Mouse (Mus musculus): ENCODE results near the gene Fam171a2.

Fam171a2 gene

DNA sequence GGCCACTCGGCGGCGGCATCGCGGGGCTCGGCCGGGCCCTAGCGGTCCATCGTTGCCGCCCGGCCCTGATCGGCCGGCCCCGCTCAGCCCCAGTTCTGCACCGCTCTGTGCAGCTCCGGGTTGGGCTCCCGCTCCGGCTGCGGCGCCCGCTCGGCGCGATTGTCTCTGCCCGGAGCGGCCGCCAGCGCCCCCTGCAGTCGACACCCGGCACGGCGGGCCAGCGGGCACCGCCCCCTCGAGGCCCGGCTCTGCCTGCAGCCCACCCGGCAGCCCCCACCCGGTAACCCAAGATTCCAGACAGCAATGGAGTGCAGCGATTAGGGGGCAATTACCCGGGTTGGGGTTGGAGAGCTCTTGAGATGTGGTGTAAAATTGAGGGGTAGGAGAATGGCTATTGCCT is at the start of gene Fam171a2:
Gene Fam171a2 (minus strand): TSS at position 186 of the 400 bp plus-strand sequence.
- peak; percentile 83 for DNase-seq

DNA sequence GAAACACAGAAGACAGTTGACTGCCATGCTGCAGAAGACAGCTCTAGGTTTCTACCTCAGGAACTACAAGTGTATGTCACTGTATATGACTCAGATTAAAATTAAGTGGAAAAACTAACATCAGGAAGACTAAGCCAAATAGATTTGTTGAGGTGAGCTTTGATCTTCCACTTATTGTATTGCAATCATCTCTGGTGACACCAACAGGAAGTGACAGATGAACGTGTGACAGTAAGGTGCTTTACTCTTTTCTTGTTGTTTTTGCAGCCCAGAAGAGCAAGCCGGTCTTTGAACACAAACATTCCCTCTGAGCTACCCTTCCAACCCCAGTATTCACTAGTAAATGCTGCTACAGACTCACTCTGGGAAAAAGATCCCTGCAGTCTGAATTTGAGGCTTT is 49.2 kb upstream of the Fam171a2 start:
- no peak for DNase-seq

DNA sequence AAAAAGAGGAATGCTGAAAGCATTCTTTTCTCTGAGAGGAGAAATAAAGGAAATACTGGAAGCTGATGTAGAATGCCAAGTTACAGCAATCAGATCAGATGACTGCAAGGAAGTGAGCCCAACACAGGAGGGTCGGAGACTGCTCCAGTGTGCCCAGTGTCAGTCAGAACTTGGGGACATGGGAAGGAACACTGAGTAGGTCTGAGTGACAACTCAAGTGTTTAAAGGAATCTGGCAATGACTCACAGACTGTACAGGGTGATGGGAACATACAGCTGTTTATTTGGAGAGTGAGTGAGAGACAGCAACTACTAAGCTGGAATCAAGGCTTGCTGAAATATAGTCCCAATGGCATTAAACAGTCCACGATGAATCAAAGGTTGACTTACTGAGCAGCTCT is 48.7 kb upstream of the Fam171a2 start:
- no peak for DNase-seq

DNA sequence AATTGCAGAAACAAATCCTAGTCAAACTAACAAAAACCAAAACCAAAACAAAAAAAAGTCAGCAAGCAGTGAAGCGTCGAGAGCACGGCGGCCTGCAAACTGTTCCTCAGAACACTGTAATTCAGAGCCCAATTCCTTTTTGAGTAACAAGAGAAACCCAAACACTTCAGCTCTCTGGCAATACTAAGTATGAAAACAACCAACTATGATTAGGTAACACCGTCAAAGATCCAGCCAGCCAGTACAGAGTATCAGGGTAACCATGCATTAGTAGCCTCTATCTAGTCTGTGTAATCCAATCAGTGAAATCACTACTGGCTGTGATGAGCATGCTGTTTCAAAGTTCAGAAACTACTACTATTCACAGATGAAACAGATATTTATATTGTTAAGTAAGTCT is 48.3 kb upstream of the Fam171a2 start:
- no peak for DNase-seq

DNA sequence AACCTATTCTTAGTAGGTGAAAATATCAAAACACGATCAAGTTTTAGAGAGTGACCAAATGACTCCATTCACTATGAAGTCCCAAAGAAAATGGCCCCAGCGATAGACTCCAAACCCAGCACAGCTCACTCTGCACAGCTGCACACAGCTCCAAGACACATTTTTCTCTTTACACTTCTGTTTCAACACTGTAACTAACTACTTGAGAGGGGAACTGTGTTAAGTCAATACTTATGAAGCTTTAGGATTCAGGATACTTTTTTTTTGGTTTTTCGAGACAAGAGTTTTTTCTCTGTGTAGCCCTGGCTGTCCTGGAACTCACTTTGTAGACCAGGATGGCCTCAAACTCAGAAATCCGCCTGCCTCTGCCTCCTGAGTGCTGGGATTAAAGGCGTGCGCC is 47.6 kb upstream of the Fam171a2 start:
- DNase-seq, result no peak

DNA sequence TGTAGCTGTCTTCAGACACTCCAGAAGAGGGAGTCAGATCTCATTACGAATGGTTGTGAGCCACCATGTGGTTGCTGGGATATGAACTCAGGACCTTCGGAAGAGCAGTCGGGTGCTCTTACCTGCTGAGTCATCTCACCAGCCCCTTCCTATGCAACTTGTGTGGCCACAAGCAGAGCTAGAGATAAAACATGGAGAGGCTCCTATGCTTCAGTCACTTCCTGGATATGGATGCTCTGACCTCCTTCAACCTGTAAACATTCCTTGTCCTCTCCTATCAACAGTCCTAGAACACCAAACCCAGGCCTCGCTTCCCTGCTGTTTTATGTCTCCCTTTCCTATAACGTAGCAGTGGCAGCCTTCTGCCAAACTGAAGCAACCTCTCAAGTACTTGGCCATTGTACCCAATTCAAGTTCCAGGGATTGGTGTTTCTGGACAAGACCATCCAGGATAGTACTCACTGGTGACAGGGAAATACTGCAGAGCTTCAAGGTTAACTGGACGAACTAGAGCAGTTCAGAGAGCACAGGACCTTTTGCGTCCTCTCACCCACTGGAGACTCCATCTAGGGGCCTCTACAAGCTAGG is 46.7 kb upstream of the Fam171a2 start:
- DNase-seq, result no peak

- DNase-seq, result no peak
These were observed 45.8 kb upstream of the Fam171a2 start for GRCm38 (mm10) chr11:102493241-102493640.

GRCm38 (mm10) chr11:102487901-102488300 is 40.4 kb upstream of the Fam171a2 start:
- no peak for DNase-seq

DNA sequence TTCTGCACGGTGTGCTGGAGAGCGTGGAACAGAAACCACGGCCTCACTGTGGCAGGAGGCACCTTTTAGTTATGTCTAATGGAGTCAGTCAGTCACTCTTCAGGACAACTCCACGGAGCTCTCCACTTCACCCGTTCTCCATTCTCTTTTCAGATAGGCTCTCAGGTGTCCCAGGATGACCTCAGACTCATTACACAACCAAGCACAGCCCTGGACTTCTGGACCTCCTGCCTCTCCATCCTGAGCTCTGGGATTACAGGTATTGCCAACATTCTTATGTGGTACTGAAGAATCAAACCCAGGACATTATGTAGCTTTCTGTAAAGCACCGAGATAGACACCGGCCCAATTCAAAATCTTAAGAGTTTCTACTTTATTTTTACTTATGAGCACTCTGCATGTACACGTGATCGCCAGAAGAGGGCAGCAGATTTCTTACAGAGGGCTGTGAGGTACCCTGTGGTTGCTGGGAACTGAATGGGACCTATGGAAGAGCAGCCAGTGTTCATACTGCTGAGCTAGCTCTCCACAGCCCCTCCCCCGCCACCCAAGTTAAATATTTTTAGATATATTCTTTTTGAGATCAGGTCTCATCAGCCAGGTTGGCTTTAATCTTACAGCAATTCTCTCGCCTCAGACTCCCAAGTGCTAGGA is 39.4 kb upstream of the Fam171a2 start:
- DNase-seq, result peak; percentile 34

DNA sequence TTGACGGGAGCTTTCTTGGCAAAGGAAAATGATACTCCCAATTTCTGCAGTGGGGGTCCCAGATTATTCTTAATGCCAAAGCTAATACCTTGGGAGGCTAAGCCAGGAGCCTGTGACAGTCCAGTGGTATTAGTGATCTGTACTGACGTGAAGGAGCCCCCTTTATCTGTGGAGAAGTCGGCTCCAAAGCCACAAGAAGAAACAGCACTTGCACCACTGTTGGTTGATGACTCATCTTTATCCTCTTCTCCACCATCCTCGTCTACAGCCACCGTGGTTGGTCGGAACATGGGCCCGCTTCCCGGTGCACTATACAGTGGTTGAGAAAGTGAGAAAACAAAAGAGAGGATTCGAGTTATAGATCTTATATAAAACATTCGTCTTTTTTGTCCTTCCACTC is 34.3 kb upstream of the Fam171a2 start:
- DNase-seq, result no peak

- no peak for DNase-seq
These were observed 33.4 kb upstream of the Fam171a2 start for GRCm38 (mm10) chr11:102480897-102481296.

GRCm38 (mm10) chr11:102480111-102480510 is 32.6 kb upstream of the Fam171a2 start:
- no peak for DNase-seq

DNA sequence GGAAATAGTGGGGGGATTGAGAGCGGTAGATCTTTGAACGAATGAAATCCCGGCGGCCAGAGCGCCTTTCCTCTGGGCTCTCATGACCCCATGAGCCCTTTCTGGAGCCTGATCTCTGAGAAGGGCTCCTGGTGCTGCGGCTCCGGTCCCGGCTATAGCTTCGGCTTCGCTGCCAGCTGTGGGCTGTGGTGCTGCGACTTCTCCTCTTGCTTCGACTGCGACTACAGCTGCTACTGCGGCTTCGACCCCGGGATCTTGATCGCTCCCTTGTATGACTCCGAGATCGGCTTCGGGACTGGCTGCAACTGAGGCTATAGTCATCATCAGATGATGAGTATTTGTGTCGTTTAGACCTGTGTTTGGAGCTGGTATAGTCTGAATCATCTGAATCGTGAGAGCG is 32.1 kb upstream of the Fam171a2 start:
- no peak for DNase-seq

GRCm38 (mm10) chr11:102478671-102479070 is 31.2 kb upstream of the Fam171a2 start:
- DNase-seq, result no peak

- no peak for DNase-seq
These were observed 27.5 kb upstream of the Fam171a2 start for GRCm38 (mm10) chr11:102475027-102475426.

DNA sequence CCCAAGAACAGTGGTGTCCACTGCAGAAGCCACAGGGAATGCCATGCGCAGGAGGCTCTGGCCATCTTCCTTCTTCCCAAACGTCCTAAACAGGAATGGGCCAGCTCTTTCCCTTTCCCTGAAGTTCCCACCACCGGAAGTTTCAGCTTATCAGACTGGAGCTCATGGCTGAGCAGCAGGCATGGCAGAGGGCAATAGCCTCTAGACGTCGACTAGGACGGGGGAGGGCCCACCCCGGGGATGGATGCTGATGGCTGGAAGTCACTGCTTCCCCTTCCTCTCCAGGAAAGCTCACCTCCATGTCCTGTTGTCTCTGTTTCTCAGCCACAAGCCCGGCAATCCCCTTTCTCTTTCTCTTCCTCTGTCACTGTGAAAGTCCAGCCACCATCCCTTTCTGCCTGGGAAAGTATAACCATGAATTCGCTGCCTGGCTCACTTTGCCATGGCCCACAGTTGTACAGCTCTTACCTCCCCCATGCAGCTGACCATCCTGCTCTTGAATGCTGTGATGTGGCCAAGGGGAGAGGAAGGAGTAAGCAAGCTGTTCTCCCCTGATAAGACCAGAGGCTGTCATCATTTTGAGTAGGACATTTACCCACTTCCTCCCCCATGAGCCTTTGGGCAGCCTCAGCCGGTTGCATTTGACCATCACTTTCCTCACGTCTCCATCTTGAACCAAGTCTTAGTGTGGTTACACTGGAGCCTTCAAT is 22.3 kb upstream of the Fam171a2 start, which contains the start of gene Itga2b:
Gene Itga2b (minus strand): TSS at position 475 of the 710 bp plus-strand sequence.
- DNase-seq, result no peak

DNA sequence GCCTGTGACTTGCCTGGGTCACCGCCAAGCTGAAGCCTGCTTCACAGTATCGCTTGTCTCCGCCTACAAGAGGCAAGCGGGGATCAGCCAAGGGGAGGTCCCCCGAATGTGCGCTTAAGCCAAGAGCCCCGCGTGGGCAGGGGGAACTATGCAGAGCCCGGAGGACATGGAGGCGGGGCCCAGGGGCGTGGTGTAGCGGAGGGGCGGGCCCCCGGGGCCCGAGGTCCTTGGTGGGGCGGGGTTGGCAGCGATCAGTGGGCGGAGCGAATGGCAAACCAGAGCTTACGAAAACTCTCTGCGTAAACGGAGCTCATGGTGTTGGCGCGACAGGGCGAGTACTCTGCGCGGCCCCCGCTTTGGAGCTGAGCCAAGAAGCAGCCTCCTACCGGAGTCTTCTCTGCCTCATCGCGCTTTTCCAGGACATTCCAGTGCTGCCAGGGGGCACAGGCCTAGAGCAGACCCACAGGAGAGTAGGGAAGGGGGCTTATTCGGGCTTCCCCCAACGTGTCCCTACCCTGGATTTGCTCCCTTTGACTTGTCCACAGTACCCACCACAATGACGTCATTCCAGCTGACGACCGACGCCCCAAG is 19.7 kb upstream of the Fam171a2 start:
- DNase-seq, result peak; percentile 90

- DNase-seq, result no peak
These were observed 18.4 kb upstream of the Fam171a2 start for GRCm38 (mm10) chr11:102465713-102466436.

- no peak for DNase-seq
These were observed 17.4 kb upstream of the Fam171a2 start for GRCm38 (mm10) chr11:102464901-102465300.

- DNase-seq, result no peak
These were observed 14.3 kb upstream of the Fam171a2 start for GRCm38 (mm10) chr11:102461764-102462163.

DNA sequence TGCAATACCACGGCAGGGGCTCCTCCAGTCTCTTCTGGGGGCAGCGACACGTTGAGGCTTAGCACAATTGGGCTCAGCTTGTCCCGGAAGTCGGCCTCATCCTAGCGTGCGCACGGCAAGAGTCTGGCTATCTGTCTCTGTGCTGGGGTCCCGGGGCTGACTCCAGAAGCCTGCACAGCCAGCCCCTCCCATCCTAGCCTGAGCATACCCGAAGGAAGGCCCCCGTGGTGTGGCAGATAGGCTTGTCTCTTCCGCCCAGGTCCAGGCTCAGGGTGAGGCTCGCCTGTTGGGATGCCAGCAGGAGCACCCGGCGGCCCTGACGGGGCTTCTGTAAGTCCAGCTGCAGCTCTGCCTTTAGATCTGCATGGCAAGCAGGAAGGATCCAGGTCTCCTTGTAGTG is 13.1 kb upstream of the Fam171a2 start:
- no peak for DNase-seq

DNA sequence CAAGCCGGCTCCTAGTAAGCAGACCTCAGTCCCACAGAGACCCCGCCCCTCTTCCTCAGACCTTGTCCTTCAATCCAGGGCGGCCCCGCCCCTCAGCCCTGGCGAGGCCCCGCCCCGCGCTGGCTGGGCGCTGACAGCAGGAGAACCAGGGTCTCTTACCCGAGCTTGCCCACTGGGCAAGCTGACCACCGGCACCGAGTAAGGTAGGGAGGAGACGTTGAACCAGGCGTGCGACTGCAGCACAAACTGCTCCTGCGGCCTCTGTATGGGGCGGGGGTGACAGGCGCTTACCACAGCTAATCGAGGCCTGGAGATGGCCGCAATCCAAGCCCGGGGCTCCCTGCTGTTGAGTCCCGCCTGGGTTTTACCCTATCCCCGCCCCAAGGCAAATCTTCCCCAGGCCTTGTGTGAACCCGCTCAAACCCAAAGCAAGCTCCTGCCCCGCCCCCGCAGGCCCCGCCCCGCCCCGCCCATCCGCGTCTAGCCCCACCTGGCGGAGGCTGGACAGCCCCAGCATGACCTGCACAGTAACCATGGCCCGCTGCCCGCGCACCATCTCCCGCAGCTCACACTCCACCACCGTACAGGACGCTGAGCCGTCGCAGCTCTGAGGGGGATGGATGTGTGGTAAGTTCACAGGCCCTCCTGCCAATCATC is 8.4 kb upstream of the Fam171a2 start:
- peak; percentile 68 for DNase-seq

- no peak for DNase-seq
These were observed 5.6 kb upstream of the Fam171a2 start for GRCm38 (mm10) chr11:102453131-102453530.
